Mouse (Mus musculus): ENCODE results near the gene Ctdspl2.
A peak's percentile ranks its signal among the peaks of the same experiment; 100 is the strongest.
"Not testable (repeated sequence)": the region's sequence is repeated elsewhere in the genome, so short reads cannot be mapped to it uniquely, and the experiment has no call there.

The Ctdspl2 gene

DNA sequence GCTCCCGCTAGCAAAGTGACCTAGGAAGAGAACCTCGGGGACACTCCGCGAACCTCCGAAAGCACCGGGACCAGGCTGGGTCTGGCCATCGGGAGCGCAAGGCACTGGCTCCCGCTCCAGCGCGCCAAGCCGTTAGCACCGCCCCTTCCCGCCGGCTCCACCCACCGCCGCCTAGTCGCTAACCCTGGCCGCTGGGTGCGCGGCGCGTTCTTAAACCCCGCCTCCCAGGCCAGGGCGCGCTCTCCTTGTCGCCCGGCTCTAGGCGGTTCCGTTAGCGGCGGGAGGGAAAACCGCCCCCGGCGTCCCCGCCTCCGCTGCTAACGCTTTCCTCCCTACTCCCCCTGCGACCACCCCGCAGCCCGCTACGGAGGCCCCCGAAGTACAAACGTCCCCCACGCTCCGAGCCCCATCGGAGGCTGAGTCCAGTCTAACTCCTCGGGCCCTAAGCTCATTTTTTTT, at the start of gene Ctdspl2, which contains the start of gene Mageb3:
TSS of gene Ctdspl2 (plus strand) at position 237 of the 459 bp plus-strand sequence.
TSS of gene Mageb3 (minus strand) at position 328 of the 459 bp plus-strand sequence.
- DNase-seq: peak; percentile 97 to 99

DNA sequence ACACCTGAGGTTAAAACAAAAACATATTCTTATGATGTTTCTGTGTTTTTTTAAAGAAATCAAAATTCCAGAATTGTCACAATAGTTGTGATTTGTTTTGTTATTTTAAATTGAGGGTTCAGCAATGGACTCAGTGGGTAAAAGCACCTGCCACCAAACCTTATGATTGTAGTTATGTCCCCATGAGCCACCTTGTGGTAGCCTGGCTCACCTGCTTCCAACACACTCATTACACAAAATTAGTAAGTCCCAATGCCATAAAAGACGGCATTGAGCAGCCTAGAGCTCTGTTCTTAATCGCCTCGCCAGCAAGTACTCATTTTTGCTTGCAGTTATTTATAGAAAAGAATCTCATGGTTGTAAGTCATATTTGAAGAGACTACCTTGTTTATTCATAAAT, 45.8 kb upstream of the Ctdspl2 start:
- peak in 1 of 2 experiments; percentile 14 for DNase-seq

DNA sequence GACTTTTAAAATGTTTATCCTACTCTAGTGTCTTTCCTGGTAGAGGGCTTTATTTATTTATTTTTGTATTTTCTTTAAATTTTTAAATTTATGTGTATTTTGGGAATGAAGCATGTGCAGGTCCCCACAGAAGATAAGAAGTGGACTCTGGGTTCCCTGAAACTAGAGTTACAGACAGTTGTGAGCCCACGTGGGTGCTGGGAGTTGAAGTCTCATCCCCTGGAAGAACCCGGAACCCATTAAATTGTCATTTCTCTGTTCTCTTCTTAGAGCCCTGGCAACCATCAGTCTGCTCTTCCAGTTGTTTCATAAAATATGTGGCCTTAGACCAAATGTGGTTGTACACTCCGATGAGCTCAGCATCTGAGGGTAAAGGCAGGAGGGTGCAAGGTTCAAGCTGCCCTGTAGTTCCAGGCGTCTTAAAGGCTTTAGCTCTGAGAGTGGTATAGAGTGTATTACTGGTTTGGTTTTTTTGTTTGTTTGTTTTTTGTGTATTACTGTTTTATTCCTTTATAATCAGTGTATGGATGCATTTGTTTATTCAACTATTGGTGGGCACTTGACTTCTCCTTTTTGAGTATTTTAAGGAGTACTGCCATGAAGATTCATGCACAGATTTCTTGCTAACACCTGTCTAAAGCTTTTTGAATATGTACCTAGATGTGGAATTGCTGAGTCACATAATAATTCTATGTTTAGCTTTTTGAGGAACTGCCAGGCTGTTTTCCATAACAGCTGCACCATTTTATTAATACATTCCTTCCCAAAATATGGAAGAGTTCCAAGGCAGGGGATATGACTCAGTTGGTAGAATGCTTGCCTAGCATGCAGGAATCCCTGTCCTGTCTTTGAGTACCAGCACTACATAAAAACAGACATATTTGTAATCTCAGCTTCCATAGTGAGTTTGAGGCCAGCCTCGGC, 39.5 kb upstream of the Ctdspl2 start:
- no peak for DNase-seq

DNA sequence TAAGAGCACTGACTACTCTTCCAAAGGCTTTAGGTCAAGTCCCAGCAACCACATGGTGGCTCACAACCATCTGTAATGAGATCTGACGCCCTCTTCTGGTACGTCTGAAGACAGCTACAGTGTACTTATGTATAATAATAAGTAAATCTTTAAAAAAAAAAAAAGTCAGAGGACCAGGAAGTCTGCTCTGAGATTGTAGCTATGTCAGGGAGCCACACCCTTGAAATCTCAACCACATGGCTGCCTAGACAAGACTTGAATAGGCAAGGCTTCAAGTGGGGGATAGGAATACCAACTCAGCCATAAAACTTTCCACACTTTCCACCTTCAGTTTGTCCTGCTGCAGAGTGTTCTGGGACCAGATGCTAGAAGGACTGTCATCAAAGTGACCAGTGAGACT, 18.2 kb upstream of the Ctdspl2 start:
- not testable (repeated sequence) for DNase-seq

DNA sequence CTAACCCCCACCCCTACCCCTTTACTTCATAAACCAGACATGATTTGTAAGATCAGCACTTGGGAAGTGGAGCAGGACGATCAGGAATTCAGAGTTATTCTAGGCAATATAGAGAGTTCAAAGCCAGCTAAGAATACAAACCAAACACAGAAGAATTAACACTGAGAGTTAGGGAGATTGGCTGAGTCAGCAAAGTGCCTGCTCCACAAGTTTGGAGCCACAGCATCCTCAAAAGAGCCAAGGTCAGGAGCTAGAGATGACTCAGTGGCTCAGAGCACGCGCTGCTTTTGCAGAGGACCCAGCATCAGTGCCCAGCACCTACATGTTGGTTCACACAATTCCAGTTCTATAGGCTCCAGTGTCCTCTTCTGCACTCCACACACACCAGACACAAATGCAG, 12.4 kb upstream of the Ctdspl2 start:
- no peak for DNase-seq

DNA sequence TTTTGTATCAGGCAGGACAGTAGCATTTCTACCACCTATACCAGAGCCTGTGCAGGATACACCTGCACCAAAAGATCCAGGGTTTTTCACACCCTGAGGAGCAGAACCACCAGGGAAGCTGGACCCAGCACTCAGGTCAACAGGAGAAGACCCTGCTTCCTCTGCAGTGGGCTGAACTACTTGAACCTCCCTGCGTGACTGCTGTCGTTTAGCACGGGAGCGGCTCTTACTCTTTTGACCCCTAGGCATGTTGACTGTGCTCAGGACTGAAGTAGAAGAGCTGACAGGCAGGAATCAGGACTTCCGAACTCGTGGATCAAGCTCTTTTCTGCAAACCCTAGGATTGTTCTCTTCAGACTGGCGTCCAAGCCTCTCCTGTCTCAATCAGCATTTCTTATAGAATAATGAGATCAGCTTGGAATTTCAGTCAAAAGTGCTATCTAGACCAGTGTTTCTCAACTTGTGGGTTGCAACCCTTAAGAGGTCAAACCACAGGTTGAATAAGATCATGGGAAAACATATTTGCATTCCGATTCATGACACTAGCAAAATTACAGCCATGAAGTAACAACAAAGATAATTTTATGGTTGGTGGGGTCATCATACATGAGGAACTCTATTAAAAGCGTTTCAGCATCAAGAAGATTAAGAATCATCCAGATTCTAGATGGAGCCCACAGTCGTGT, 687 bp upstream of the Ctdspl2 start:
- DNase-seq: peak; percentile 8 to 21

DNA sequence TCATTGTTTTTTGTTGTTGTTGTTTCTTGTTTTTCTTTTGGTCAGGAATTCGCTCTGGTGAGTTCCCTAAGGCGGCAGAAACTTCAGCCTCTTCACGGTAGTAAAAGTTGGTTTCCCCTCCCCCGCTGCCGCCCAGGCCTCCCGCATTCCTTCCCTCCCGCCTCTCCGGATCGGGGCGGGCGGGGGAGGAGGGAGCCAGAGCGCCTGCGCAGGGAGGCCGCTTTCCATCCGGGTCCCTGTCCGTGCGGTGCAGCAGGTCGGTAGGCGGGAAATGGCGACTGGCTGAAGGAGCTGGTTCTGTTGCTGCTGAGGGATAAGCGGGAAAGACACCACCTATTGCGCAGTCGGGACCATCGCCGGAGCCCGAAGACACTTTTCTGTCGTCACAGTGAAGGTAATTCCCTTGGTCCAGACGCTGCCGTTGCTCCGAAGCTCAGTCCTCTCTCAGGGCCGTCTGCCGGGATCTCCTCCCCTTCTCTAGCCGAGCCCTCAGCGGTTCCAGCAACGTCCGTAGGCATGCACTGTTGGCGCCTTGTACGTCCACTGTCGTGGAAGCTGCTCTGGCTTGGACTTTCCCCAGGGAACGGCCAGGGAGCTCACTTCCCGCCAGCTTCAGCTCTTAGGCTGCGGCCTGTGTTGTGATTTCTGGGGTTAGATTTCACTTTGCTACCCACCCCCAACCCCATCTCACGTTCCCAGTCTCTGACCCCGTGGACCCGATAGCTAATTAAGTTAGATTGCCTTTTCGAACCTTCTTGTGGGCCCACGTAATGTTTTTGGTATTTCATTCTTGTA, 620 bp downstream of the Ctdspl2 start:
- peak; percentile 98 to 99 for DNase-seq

DNA sequence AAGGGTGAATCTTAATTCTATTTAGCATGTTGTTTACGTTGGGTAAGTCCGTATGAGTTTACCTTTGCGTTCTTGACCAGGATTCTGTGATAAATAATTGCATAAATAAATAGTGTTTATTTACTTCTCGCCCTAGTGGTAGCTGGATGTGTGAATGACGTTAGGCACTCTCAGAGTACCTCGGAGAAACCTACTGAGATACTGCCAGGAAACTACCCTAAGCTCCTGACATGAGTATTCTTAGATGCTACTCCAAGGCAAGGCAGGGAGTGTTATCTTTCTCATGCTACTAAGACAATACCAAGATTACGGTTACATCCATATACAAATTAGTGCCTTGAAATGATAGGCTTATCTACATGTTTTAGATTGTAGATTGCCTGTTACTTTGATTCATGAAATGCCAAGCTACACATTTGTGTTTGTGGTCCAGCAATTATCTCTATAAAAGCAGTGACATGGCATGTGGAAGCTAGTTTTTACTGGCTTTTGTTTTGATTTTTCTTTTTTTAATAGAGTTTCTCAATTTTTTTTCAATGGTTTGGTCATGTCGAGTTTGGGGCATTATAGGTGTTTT, 1.5 kb downstream of the Ctdspl2 start:
- no peak for DNase-seq

DNA sequence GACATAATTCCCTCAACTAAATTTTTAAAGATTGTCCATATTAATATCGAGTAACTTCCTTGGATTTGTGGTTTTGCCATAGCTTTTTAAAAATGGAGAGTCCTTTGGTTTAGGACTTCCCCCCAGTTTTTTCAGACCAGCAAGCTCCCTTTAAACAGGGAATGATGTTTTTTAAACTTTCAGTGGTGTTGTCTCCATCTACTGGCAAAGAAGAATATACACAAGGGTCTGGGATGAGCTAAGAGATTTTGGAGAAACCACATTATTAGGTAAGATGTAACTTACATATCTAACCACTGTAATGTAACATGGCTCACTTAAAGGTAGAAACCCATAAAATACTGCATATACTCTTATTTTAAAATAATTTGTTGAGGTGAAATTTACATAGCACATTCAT, 39.9 kb downstream of the Ctdspl2 start:
- no peak for DNase-seq

DNA sequence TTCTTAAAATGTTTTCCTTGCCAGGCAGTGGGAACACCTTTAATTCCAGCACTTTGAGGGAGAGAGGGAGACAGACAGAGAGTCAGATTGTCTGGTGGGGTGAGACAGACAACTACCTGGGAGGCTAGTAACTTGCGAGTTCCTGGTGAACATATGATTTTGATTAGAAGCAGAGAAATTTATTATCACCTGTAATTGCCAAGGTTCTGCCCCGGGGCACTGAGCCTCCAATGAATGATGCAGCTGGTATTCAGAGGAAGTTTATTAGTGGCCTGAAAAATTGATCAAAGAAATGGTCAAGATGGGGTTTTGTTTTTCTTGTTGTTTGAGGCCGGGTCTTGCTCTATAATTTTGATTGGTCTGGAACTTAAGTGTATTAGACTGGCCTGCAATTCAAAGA, 53.0 kb downstream of the Ctdspl2 start:
- no peak for DNase-seq

DNA sequence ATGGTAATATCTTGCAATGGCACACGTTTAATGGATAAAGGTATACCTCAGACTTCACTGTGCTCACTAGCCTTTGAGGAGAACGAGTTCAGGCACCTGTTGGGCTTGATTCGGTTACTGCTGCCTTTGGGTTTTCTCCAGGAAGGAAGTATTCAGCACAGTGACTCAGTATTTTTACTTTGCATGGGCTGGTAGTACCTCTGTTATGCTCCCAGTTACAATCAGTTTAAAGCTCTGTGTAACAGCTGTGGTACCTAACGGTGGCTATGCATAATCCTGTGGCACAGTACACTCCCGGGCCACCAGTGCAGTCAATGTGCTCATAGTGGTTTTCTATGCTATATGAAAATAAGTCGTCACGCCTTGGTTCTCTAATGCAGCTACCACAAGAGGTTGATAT, 55.6 kb downstream of the Ctdspl2 start:
- DNase-seq: no peak

DNA sequence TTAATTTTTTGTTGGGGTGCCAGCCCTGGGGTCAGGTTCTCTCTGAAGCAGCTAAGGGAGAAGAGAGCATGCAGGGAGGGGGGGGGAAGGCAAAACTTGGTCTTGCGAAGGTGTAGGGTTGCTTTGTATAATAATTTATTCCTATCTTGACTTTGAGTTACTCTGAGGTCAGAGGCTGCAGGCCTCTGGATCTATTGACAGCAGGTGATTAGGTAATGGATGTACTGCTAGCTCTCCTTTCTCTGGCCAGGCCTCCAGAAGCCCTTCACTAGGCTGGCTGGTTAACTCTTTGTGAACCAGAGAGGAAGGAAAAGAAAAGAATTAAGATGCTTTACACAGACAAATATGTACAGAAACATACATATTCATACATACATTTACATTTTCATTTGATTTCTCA, 62.9 kb downstream of the Ctdspl2 start:
- no peak for DNase-seq

DNA sequence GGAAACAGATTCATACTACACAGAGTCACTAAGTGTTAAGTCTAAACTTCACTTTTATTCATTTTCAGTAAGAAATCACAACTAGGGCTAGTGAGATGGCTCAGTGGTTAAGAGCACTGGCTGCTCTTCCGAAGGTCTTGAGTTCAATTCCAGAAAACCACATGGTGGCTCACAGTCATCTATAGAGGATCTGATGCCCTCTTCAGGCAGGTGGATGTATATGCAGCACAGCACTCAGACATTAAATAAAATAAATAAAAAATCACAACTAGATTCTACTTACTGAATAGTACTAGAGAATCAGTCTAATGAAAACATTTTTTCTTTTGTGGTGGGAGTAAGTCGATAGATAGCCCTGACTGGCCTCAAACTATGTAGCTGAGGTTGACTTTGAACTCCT, 66.5 kb downstream of the Ctdspl2 start:
- no peak for DNase-seq

DNA sequence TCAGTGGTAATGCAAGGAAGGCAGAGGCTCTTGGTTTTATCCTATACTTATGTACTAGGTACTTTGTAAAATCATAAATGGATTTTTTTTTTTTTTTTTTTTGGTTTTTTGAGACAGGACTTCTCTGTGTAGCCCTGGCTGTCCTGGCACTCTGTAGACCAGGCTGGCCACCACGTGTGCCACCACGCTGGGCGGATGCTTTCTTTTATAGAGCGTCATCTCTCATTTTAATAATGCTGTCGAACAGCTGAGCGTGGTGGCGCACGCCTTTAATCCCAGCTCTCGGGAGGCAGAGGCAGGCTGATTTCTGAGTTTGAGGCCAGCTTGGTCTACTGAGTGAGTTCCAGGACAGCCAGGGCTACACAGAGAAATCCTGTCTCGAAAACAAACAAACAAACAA, 71.3 kb downstream of the Ctdspl2 start:
- DNase-seq: not testable (repeated sequence)

DNA sequence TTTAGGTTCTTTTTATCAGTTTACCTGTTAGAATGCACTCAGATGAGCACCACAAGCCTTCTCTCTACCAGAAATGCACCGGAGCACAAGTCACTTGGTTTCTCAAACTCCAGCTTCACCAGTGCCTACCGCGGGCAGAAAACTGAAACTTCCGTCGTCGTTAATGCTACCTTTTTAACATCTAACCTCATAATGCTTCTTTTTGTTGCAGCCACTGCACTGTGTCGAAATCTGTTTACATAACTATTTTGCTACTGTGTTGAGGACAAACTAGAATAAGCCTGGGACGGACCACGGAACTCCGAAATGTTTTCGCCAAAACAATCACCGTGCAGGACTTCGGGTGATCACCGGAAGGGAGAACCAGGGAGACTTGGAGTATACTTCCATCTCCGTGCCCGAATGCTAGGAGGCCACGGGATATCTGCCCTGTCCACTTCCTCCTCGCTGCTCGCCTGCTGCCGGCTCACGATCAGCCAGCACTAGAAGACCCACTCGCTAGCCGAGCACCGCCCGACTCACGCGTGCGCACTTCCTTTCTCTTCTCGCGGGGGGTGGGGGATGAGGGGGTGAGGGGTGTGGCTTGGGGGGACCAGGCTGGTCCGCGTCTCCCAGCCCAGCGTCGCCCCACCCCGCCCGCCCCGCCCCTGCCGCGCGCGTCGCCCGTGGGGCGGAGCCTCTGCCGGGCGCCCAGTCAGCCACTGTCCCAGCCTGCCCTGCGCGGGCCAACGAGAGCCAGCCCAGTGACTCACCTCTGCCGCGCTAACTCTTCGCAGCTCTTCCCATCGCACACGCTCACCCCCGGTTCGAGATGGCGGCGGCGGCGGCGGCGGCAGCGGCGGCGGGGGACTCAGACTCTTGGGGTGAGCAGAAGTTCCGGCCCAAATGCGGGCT, 72.3 kb downstream of the Ctdspl2 start, which contains the start of gene Eif3j1:
TSS of gene Eif3j1 (plus strand) at position 685 of the 894 bp plus-strand sequence.
- DNase-seq: peak; percentile 92 to 95

DNA sequence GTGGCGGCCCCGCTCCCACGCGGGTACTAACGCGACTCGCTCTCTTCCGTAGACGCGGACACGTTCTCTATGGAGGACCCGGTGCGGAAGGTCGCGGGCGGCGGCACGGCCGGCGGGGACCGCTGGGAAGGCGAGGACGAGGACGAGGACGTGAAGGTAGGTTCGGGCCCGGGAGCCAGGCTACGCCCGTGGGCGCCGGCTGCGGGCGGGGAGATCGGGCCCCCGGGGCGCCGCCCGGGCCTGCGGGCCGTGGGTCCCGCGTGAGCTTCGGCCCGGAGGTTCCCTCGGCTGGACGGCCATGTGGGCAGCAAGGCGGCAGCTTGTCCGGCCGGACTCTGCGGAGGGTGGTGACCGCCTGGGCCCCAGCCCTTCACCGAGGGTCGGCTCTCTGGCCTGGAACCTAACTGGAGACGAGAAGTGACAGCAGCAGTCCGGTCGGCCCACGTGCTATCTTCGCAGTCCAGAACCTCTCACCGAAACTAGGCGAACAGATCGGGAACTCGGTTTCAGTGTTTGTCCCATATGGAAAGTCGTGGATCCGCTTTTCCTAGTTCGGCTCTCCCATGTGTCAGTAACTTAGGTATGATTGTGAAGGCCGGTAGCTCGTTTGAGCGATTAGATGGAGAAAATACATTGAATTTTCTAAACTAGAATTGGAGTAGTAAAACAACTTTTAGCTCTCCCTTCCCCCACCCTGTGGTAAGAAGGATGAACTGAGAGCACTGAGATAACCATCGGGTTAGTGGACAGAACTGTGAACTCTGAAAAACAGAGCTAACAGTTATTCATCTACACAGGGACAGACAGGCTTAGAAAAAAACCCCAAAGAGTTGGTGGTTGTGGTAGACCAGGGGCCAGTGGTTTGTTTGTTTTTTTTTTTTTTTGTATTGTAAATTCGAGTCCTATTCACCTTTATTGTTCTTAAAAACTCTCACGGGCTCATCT, 73.2 kb downstream of the Ctdspl2 start:
- peak in 1 of 2 experiments; percentile 66 for DNase-seq

DNA sequence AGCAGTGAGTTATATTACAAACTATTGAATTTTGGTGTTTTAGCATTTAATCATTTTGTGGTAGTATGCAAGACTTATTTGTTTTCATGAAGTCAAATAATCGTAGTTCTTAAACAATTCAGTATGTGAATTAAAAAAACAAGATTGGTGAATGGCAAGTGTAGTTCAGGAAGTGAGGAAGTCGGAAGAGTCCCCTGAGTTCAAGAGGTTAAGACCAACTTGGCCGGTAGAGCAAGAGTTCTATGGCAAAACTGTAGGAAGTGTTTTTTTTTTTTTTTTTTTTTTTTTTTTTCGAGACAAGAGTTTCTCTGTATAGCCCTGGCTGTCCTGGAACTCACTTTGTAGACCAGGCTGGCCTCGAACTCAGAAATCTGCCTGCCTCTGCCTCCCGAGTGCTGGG, 76.2 kb downstream of the Ctdspl2 start:
- no peak for DNase-seq

DNA sequence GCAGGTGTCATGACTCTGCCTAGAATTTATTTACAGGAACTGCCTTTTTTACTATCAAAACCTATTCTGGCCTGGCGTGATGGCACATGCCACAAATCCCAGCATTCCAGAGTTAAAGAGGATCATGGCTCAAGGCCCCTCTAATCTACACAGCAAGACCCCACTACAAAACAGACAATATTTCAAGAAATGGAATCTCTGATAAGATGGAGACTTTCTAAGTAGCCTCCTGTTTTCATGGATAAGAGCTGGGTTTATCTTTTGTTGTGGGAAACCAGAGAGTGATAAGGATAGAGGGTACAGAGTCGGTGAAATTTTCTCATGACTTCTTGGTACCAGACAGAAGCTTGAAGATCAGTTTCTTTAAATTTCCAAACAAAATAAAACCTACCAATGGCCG, 80.3 kb downstream of the Ctdspl2 start:
- no peak for DNase-seq

DNA sequence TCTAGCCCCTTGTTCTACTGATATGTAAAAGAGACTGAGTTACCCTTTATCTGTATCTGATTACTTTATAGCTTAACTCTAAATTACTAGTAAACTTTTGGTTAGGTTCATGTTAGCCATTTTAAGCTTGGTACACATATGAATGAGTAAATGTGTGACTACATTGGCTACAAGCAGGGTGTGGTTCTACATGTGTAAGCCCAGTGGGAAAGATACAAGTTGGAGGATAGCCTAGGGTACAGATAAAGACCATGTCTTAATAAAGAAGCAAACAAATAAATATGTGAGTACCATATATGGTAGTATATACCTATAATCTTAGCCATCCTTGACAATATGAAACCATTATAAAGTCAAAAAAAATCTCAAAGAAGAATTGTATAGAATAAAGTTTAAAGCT, 88.1 kb downstream of the Ctdspl2 start:
- no peak for DNase-seq
